Mouse (Mus musculus) heart, adult 2 months (tissue): ENCODE measurements around the gene Agpat4. TPM values are rescaled to one million over a fixed set of nuclear protein-coding genes. Genes with fewer than 3 reads are reported as not detected.

ENCODE experiments used
- DNase-seq, 2 experiments: peaks; one replicate each; pipeline ENCODE4 v3.0.0; 2021
- H3K27ac ChIP-seq: fragments of 200-600 bp; 2 replicates; pipeline ENCODE4 v1.8.1; 2022
- H3K27me3 ChIP-seq: fragments of 200-500 bp; 2 replicates; pipeline ENCODE4 v1.6.1; 2012; ENCODE audit warnings: mild to moderate bottlenecking, low read length, inconsistent platforms, mixed read lengths; ENCODE audit not compliant: control insufficient read depth, insufficient read depth
- H3K36me3 ChIP-seq: fragments of 200-500 bp; 2 replicates; pipeline ENCODE4 v1.6.1; 2012; ENCODE audit warnings: low read length, inconsistent platforms; ENCODE audit not compliant: control insufficient read depth, insufficient read depth
- H3K4me1 ChIP-seq: fragments of 200-500 bp; 2 replicates; pipeline ENCODE4 v1.6.1; 2011; ENCODE audit warnings: low read length; ENCODE audit not compliant: control insufficient read depth, insufficient read depth
- H3K4me3 ChIP-seq: fragments of 200-600 bp; 2 replicates; pipeline ENCODE4 v1.8.1; 2022
- H3K79me2 ChIP-seq: fragments of 200-500 bp; replicated peaks from 2 replicates; pipeline ENCODE4 v1.6.1; 2012; ENCODE audit warnings: mild to moderate bottlenecking, inconsistent platforms, low read length, moderate library complexity, mixed read lengths; ENCODE audit not compliant: control insufficient read depth, insufficient read depth
- H3K9ac ChIP-seq: fragments of 200-500 bp; 2 replicates; pipeline ENCODE4 v1.6.1; 2012; ENCODE audit warnings: low read depth, mild to moderate bottlenecking, control low read depth, inconsistent platforms, low read length, mixed read lengths
- CTCF ChIP-seq: fragments of 200-600 bp; IDR thresholded peaks from 2 replicates; pipeline ENCODE4 v1.8.1; 2022; ENCODE audit warnings: antibody characterized with exemption, mild to moderate bottlenecking, moderate library complexity
- EP300 ChIP-seq: fragments of 200-500 bp; IDR thresholded peaks from 2 replicates; pipeline ENCODE4 v1.6.1; 2011; ENCODE audit warnings: low read depth, low read length, control low read depth; ENCODE audit not compliant: insufficient read depth
- POLR2A ChIP-seq: fragments of 200-500 bp; IDR thresholded peaks from 2 replicates; pipeline ENCODE4 v1.6.1; 2011; ENCODE audit warnings: mild to moderate bottlenecking, low read depth, low read length, control low read depth; ENCODE audit not compliant: insufficient read depth
- WGBS: fragments of 180-500 bp; shearing (Covaris S2); methylation state at CpG from one replicate; pipeline ENCODE4 v1.1.7; 2018; 5-methylcytosine and 5-hydroxymethylcytosine counted together
- intact Hi-C: fragments of 180-260 bp; cut with DNase I; formaldehyde crosslinking; loops from one replicate; pipeline ENCODE4 v1.15.1; 2025
- polyA plus RNA-seq: library from polyadenylated mRNA; depleted of rRNA; stranded (reverse); fragments of >200 nt; gene quantifications from 2 replicates; pipeline ENCODE4 v1.2.3, GENCODE M21; 2012
- total RNA-seq, 2 experiments: library from RNA; stranded (reverse); gene quantifications; 2 replicates each; pipeline ENCODE4 v1.2.3; 2021

The Agpat4 gene
- total and polyA plus RNA-seq, 3 experiments = 4.4 to 5.3 (median 4.8) TPM

DNA sequence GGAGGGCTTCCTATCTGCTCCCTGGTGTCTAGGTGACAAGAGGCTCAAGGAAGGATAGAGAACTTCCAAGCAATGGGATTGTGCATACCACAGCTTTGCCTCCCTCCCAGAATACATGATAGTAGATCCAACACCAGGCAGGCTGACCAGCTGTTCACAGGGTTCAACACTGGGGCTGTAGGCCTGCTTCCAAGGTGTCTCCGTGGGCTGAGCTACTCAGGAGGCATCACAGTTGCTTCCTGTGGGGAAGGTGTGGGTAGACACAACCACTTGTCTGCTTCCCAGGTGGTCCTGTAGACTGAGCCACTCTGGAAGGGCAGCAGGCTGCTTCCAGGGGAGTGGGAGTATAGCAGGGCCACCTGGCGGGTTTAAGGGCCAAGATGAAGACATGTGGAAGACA is 35.8 kb downstream of the Agpat4 start:
- H3K27me3 ChIP-seq = no peaks in the 10 kb centered on the region
- DNase-seq = no peak
- H3K9ac ChIP-seq = no peak overlapping the region
- peaks cover 2% of the 10 kb centered on the region; the same call in 1 of the 2 replicates for H3K4me1 ChIP-seq
- WGBS = 68% methylated on average over 2 of the region's 2 CpGs
- intact Hi-C loops = no loop called here
- TF ChIP-seq EP300 = no peak
- no peak for TF ChIP-seq CTCF
- TF ChIP-seq POLR2A = no peak
- no peaks in the 10 kb centered on the region for H3K36me3 ChIP-seq
- H3K79me2 ChIP-seq = no peaks in the 10 kb centered on the region
- no peak overlapping the region for H3K4me3 ChIP-seq
- no peak overlapping the region for H3K27ac ChIP-seq

DNA sequence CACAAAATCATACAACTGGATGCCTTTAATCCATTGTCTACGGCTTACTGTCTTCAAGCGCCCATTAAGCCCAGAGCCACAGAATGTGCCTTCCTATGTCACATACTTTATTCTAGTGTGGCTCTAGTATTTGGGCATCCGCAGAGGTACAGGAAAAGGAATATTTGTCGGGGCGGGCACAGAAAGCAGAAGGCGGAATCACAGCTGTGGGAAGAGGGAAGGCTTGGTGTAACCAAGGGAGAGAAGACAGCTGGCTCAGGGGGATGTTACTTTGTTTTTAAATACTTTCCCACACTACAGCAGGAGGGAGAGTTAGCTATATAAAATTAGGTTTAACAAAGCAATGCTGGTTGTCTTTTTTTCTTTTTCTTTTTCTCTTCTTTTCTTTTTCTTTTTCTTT is 36.7 kb downstream of the Agpat4 start:
- H3K79me2 ChIP-seq = no peaks in the 10 kb centered on the region
- no peak overlapping the region for H3K4me3 ChIP-seq
- TF ChIP-seq EP300 (no peak), CTCF (no peak), POLR2A (no peak)
- no peak for DNase-seq
- H3K4me1 ChIP-seq = peaks cover 2% of the 10 kb centered on the region; the same call in 1 of the 2 replicates
- H3K36me3 ChIP-seq = no peaks in the 10 kb centered on the region
- intact Hi-C loops = no loop called here
- WGBS = 89% methylated on average over 6 of the region's 6 CpGs
- no peak overlapping the region for H3K27ac ChIP-seq
- no peak overlapping the region for H3K9ac ChIP-seq
- H3K27me3 ChIP-seq = no peaks in the 10 kb centered on the region

DNA sequence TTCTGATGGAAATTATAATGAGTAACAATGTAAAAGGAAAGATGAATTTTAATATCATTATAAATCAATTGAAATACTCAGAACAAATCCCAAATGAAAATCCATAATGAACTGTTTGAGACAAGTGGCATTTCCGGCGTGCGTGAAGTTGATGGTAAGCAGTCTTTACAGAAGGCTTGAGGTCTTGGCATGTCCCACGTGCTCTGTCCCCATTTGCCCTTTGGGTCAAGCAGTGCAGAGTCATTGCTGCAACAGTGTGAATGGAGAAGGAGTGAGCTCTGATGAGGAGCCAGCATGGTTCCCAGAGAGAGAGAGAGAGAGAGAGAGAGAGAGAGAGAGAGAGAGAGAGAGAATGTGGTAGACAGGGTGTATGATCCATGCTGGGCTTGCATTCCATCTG is 37.4 kb downstream of the Agpat4 start:
- H3K4me1 ChIP-seq = peaks cover 2% of the 10 kb centered on the region; the same call in 1 of the 2 replicates
- no peak overlapping the region for H3K4me3 ChIP-seq
- H3K36me3 ChIP-seq = no peaks in the 10 kb centered on the region
- TF ChIP-seq EP300 (no peak), POLR2A (no peak), CTCF (no peak)
- intact Hi-C loops = no loop called here
- no peak for DNase-seq
- H3K27me3 ChIP-seq = no peaks in the 10 kb centered on the region
- 90% methylated on average over 4 of the region's 4 CpGs for WGBS
- H3K79me2 ChIP-seq = no peaks in the 10 kb centered on the region
- no peak overlapping the region for H3K9ac ChIP-seq
- H3K27ac ChIP-seq = no peak overlapping the region

DNA sequence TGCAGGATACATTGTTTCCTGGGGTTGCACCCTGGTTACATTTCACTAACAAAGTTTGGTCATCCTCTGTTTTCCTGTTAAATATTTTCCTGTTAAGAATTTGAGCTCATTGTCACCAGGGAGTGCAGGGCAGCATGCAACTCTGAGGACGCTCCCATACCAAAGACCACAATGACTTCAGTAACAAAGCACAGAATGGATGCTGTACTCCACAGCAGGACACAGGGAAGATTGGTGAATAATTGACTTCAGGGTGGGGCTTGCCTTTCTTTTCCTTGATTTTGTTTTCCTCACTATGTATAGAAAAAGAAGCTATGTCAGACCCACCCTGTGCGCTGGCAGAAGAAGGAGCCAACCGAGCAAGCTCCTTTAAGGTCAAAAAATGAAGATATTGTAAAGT is 38.2 kb downstream of the Agpat4 start:
- Histone ChIP-seq H3K27me3 (no peaks in the 10 kb centered on the region), H3K36me3 (no peaks in the 10 kb centered on the region), H3K79me2 (no peaks in the 10 kb centered on the region), H3K4me3 (no peak overlapping the region), H3K27ac (no peak overlapping the region), H3K4me1 (peaks cover 2% of the 10 kb centered on the region; the same call in 1 of the 2 replicates), H3K9ac (no peak overlapping the region)
- no peak for TF ChIP-seq POLR2A
- TF ChIP-seq CTCF = no peak
- no peak for TF ChIP-seq EP300
- intact Hi-C loops = no loop called here
- 83% methylated on average over 3 of the region's 3 CpGs for WGBS
- DNase-seq = no peak

DNA sequence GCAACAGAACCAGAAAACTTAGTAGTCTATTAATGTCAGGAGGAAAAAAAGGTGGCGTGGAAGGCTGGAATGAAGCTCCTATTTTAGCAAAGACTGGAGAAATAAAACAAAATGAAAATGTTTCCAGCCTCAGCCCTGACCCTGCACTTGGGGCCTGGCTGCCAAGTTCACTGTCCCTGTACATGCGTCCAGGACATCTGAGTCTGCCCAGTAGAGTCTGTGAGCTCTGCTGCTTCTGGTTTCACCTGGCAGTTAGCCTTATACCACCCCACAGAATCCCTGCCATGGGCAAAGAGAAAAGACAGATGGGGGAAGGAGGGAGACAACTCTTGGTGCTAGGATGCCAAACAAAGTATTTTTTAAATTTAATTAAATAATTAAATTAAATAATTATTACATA is 38.7 kb downstream of the Agpat4 start:
- no peak for TF ChIP-seq POLR2A
- TF ChIP-seq CTCF = no peak
- TF ChIP-seq EP300 = no peak
- no peaks in the 10 kb centered on the region for H3K79me2 ChIP-seq
- no peak overlapping the region for H3K9ac ChIP-seq
- no peaks in the 10 kb centered on the region for H3K27me3 ChIP-seq
- H3K4me1 ChIP-seq = peaks cover 2% of the 10 kb centered on the region; the same call in 1 of the 2 replicates
- H3K36me3 ChIP-seq = no peaks in the 10 kb centered on the region
- 73% methylated on average over 2 of the region's 2 CpGs for WGBS
- DNase-seq = no peak
- H3K4me3 ChIP-seq = no peak overlapping the region
- H3K27ac ChIP-seq = no peak overlapping the region
- intact Hi-C loops = no loop called here

DNA sequence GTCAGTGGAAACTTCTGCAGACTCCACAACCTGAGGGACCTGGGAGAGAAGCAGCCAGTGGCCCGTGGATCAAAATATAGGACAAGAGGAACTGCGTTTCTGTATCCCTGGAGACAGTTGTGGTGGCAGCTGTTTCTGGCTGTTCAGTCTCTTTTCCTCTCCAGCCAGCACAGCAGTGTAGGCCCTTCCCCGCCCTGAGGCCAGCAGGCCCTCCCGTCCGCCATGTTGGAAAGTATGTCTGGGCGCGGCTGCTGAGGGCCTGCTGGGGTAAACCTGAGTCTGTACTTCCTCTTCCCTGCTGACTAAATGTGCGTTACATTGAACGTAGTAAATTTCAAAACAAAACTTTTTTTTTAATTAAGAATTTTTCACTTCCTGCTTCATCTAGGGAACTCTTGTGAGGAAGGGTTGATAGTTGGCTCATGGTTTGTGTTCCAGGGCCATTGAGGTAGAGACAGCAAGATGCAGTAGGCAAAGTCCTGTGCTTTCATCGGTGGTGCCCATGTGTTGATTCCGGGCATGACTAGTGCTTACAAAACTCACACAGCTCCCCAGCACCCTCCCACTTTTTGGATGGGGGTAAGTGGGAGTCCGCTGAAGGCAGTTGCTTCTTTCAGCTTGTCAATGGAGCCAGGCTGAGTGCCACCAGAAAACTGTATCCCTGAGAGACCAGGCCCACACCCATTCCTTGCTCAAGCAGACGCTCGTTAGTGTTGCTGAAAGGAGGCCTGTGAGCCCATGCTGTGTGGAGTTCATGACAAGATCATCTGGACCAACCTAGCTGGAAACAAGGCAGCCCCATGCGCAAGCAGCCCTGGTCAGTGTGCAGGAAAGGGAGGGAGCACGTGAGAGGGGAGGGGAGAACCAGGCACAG is 40.9 kb downstream of the Agpat4 start:
- peak; percentile 26 to 27 for DNase-seq
- Histone ChIP-seq H3K27ac (no peak overlapping the region), H3K4me3 (no peak overlapping the region), H3K27me3 (no peaks in the 10 kb centered on the region), H3K9ac (no peak overlapping the region), H3K79me2 (no peaks in the 10 kb centered on the region), H3K36me3 (no peaks in the 10 kb centered on the region), H3K4me1 (peaks cover 4% of the 10 kb centered on the region; the same call in 1 of the 2 replicates)
- WGBS = 86% methylated on average over 16 of the region's 16 CpGs
- intact Hi-C loops = no loop called here
- no peak for TF ChIP-seq CTCF
